Mouse (Mus musculus) gastrocnemius, adult 18-20 months (tissue): ENCODE data around the gene Olfr102. TPM values are rescaled to one million over a fixed set of nuclear protein-coding genes. Genes with fewer than 3 reads are reported as not detected.
A peak's percentile ranks its signal among the peaks of the same experiment; 100 is the strongest.

Experiments used
- DNase-seq: peaks from one replicate; pipeline ENCODE4 v3.0.0; 2021; ENCODE audit warnings: low spot score
- long read RNA-seq, 2 experiments: library from polyadenylated mRNA; stranded (forward); transcript quantifications; one replicate each; pipeline ENCODE4 v2.0.0; 2021
- total RNA-seq, 2 experiments: library from RNA; stranded (reverse); gene quantifications; 2 replicates each; pipeline ENCODE4 v1.2.3; 2021

Gene Olfr102
- total RNA-seq, result not detected
- long read RNA-seq, experiment 1, result 0 reads
- long read RNA-seq, experiment 2, result 0 reads

DNA sequence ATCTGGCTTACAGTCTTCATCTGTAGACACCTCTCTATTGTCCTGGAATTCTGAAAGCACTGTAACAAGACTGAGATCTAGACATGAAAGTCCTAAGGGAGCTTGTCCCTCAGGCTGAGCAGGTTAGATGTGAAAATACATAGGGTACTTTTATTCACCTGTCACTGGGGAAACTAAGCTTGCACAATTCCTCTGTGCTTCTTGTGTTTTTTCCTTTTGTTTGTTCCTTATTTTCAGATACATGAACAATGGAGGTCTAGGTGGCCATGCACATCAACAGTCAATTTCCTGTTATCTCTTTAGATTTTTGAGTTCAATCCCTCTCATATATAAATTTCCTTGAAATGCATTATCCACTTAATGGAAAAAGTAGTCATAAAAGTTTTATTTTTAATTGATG lies at the start of gene Olfr102:
TSS of gene Olfr102 (minus strand) at position 101 of the 400 bp plus-strand sequence.
- no peak for DNase-seq

DNA sequence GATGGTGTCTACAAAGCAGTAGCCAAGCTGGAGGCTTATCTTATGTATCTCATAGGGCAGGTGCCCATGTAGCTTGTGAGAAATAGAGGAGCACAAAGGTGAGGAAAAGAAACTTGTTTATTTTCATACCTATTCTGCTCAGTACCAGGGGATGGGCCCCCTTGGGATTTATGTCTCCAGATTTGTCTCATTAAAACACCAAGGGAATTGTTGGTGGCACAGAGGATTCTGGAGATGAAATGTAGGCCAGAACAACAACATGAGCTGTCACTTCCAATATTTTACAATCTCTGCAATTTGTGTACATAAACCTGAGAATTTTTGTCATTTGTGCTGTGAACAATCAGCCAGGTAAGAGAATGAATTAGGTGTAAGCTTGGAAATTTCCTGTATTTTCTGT lies 42.4 kb upstream of the Olfr102 start, which contains the start of gene Olfr104-ps:
TSS of gene Olfr104-ps (plus strand) at position 301 of the 400 bp plus-strand sequence.
- DNase-seq, result no peak

DNA sequence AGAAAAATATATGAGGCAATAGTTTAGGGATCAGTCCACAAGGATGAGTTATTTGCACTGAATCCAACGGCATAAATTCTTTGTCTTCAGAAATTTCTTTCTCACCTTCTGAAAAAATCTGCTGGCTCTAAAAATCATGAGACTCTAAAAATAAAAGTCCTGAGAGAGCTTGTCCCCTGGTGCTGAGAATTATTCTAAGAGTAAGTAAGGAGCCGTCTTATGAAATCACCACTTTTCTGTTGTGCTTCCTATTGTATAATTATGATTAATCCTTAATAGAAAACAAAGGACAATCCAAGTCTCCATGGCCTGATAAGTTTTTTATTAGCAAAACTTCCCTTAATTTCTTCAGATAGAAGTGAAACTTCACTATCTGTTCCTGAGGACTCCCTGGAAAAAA lies 22.7 kb upstream of the Olfr102 start, which contains the start of gene Olfr103:
TSS of gene Olfr103 (minus strand) at position 101 of the 400 bp plus-strand sequence.
- DNase-seq, result no peak

DNA sequence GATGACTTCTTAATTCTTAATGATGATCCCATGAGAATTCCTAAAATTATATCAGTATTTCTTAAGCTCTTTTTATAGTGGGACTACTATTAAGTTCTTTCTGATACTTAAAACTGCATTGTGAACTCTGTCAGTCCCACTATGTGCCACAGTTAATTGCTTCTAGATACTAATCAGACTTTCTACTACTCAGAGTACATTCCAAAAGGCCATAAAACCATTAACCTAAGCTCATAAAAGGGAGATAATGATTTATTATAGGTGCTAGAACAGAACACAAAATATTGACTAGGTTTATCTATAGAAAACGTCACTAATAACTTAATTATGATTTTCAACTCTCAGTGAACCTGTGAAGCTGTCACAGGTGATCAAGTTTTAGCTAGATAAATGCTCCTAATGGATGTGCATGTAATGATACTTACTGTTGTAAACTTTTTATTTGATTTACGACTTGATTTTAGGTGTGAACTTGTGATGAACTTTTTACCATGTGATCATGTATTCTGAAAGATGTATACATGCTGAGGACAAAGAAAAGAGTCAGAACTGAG lies 6.6 kb downstream of the Olfr102 start:
- DNase-seq, result no peak

DNA sequence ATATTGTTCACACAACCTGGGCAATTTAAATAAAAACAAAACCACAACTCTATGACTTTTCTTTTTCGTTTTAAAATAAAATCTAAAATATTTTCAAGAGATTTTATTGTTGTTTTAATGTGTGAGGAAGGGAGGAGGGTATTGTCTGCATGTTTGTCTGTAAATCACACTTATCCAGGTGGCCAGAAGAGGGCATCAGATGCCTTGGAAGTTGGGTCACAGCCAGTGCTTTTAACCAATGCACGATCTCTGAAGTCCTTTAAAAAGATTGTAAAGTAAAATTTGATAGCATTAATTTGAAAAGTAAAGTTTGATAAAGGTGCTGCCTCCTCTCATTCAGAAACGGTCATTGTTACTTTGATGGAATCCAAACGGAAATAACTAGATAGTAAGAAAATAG lies 8.4 kb downstream of the Olfr102 start:
- no peak for DNase-seq

DNA sequence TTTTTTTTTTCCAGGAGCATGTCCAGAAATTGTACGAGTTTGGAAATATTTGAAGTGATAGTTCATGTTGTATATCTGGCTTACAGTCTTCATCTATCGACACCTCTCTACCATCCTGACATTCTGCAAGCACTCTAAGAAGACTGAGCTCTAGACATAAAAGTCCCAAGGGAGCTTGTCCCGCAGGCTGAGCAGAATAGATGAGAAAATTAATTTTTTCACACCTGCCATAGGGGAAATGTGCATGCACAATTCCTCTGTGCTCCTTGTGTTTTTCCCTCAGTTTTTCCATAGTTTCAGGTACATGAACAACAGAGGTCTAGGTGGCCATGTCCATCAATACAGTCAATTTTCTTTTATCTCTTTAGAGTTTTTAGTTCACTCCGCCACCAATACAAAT lies 12.6 kb downstream of the Olfr102 start, which contains the start of gene Olfr101:
TSS of gene Olfr101 (minus strand) at position 101 of the 400 bp plus-strand sequence.
- no peak for DNase-seq

DNA sequence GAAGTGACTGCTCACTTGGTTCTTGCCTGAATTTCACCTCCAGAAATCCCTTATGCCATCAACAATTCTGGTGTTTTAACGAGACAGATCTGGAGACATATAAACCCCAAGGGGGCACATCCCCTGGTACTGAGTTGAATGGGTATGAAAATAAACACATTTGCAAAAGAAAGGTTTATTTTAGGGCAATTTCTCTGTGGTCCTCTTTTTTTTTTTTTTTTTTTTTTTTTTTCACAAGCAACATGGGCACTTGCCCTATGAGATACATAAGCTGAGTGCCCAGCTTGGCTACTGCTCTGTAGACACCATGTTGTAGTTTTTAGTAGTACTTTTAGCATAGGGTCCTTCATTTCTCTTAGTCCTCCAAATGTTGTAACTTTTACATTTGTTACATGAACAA lies 33.5 kb downstream of the Olfr102 start, which contains the start of gene Olfr99:
TSS of gene Olfr99 (minus strand) at position 101 of the 400 bp plus-strand sequence.
- no peak for DNase-seq

DNA sequence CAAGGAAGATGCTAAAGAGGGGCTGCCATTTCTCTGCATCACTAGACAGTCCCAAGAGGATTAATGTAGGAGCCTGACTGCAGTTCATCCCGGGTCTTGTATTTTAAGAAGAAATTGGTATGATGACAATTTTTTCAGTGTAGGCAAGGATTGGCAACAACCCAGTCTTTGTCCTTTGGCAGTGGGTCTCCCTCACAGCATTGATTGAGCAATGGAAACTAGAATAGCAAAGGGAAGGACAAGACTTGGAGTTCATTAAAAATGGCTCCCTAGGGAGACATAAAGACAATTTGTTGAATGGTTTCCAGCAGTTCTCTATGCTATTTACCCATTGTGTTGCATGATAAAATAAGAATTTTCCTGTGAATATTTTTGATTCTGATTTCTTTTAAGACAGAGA lies 36.5 kb downstream of the Olfr102 start:
- DNase-seq, result peak; percentile 45

DNA sequence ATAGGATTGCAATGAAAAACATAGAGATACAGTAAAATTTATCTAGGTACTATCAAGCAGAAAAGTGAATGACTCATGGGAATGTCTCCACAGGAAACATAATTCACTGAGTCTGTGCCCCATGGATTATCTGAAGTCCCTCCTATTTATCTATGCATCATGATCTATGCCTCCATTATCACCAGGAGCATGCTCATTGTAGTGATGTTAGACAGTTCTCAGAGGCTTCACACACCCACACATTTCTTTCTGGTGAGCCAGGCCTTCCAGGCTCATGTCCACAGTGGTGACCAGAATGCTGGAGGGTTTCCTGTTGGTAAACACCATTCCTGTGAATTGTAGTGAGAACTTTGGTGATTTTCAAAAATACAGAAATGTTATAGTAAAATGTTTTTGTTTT lies 40.3 kb downstream of the Olfr102 start:
- no peak for DNase-seq

DNA sequence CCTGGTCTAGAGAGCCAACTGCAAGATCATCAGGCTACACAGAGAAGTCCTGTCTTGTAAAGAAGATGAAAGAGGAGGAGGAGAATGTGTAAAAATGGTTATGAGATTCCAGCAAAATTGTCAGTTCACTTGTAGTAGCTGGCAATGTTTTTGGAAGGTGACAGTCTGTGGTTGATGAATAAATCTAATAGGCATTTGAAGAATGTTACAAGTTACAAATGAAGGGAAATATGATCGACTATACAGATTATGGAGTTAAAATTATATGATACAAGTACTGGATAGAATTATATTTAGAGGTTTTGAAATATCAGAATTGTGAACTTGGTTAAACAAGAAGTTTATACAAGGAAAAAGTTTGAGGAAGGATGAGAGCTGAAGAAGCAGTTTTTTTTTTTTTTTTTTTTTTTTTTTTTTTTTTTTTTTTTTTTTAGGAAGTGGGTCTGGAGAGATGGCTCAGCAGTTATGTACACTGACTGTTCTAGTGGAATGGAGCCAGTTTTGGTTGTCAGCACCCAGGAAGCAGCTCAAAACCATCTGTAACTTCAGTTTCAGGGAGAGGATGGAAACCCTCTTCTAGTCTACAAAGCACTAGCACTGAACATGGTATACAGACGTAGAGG lies 41.1 kb downstream of the Olfr102 start:
- DNase-seq, result no peak

DNA sequence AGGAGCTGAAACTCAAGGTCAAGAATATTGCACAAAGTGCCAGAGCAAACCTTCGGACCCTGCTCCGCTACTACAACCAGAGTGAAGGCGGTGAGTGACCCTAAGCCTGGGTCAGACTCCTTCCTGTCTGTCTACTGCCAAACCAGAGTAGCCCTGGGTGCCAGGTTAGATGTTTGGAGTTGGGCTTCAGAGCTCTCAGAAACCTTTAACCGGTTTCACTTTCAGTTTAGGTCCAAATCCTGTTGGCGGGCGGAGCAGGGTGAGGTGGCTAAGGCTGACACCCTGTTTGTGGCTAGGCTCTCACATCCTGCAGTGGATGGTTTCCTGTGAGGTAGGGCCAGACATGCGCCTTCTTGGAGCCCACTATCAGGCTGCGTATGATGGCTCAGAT lies 46.2 kb downstream of the Olfr102 start:
- DNase-seq, result peak; percentile 58

DNA sequence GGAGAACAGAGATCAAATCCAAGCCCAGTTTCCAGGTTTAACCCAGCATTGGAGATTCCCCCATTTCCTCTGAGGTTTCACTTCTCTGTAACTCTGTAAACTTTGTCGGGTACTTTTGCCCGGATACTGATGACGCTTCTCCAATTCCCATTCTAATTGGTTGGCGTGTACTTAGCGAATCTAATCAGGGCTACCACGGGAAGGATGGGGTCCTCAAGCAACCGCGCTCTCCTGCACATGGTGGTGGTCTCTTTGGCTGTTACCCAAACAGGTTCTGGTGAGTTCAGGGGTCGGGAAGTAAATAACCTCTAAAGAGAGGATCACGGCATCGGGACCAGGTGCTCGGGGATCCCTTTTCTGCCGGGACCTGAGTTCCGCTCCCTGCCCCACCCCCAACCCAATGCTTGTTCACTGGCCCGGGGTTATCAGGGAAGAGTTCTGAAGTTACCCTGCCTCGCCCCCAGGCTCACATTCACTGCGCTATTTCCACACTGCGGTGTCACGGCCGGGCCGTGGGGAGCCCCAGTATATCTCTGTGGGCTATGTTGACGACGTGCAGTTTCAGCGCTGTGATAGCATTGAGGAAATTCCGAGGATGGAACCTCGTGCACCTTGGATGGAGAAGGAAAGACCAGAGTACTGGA lies 46.7 kb downstream of the Olfr102 start, which contains the start of gene H2-M3:
TSS of gene H2-M3 (plus strand) at position 163 of the 644 bp plus-strand sequence.
- peak; percentile 95 for DNase-seq

DNA sequence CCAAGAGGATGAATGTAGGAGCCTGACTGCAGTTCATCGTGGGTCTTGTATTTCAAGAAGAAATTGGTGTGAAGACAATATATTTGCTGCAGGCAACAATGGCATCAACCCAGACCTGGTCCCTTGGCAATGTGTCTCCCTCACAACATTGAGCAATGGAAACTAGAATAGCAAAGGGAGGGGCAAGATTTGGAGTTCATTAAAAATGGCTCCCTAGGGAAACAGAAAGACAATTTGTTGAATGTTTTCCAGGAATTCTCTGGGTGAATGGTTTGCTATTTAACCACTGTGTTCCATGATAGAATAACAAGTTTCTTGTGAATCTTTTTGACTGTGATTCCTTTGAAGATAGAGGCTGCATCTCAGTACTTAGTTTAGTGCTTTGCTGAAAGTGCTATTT lies 53.2 kb downstream of the Olfr102 start, which contains the start of gene Olfr98:
TSS of gene Olfr98 (minus strand) at position 124 of the 400 bp plus-strand sequence.
- DNase-seq, result peak; percentile 15

Other genes starting within 250 kb of the Olfr102 start
- not detected for gene Olfr90, start 228.6 kb downstream of the Olfr102 start, total RNA-seq
- gene Olfr91, start 218.8 kb downstream of the Olfr102 start, total RNA-seq, result not detected
- gene Olfr92, start 197.0 kb downstream of the Olfr102 start, total RNA-seq, result not detected
- not detected for gene Olfr93, start 155.6 kb downstream of the Olfr102 start, total RNA-seq
- under 1 TPM in 1 of 2 experiments, not detected in 1; 0.74 TPM for gene Ubd, start 123.2 kb downstream of the Olfr102 start, total RNA-seq
- gene Olfr94, start 116.1 kb downstream of the Olfr102 start, total RNA-seq, result not detected
- gene Olfr95, start 103.9 kb downstream of the Olfr102 start, total RNA-seq, result not detected
- not detected for gene Olfr96, start 96.9 kb downstream of the Olfr102 start, total RNA-seq
- gene Olfr97, start 79.7 kb downstream of the Olfr102 start, total RNA-seq, result not detected
- gene Olfr98, start 53.3 kb downstream of the Olfr102 start, total RNA-seq, result not detected
- gene H2-M3, start 46.8 kb downstream of the Olfr102 start, total RNA-seq, result 1 to 10 TPM in 1 of 2 experiments, under 1 TPM in 1; 0.94 to 1.9 TPM
- gene Olfr99, start 33.6 kb downstream of the Olfr102 start, total RNA-seq, result not detected
- gene Olfr101, start 12.7 kb downstream of the Olfr102 start, total RNA-seq, result not detected
- gene Olfr103, start 22.6 kb upstream of the Olfr102 start, total RNA-seq, result not detected
- not detected for gene Olfr104-ps, start 42.5 kb upstream of the Olfr102 start, total RNA-seq
- gene Olfr105-ps, start 62.0 kb upstream of the Olfr102 start, total RNA-seq, result not detected
- gene Olfr106-ps, start 73.3 kb upstream of the Olfr102 start, total RNA-seq, result not detected
- gene Olfr107, start 82.2 kb upstream of the Olfr102 start, total RNA-seq, result not detected
- not detected for gene Olfr108, start 128.4 kb upstream of the Olfr102 start, total RNA-seq
- not detected for gene Olfr109, start 141.9 kb upstream of the Olfr102 start, total RNA-seq
- not detected for gene H2-M2, start 166.5 kb upstream of the Olfr102 start, total RNA-seq
- not detected for gene Olfr110, start 175.4 kb upstream of the Olfr102 start, total RNA-seq
- not detected for gene Olfr111, start 191.0 kb upstream of the Olfr102 start, total RNA-seq